Mouse (Mus musculus): ENCODE results near the gene Ank2.
"Not testable (repeated sequence)": the region's sequence is repeated elsewhere in the genome, so short reads cannot be mapped to it uniquely, and the experiment has no call there.

The Ank2 gene

GRCm38 (mm10) chr3:127485174-127485573 is 14.0 kb downstream of the Ank2 start:
- DNase-seq (ENCODE audit: low spot score) = no peak

GRCm38 (mm10) chr3:127481658-127482057 is 17.5 kb downstream of the Ank2 start:
- DNase-seq (ENCODE audit: low spot score) = no peak

GRCm38 (mm10) chr3:127480369-127480768 is 18.8 kb downstream of the Ank2 start:
- DNase-seq (ENCODE audit: low spot score) = not testable (repeated sequence)

- no peak for DNase-seq (ENCODE audit: low spot score)
Observed at GRCm38 (mm10) chr3:127474115-127474514, 25.0 kb downstream of the Ank2 start.

- DNase-seq (ENCODE audit: low spot score) = no peak
Observed at GRCm38 (mm10) chr3:127469164-127469752, 29.9 kb downstream of the Ank2 start.

GRCm38 (mm10) chr3:127468569-127468968 is 30.6 kb downstream of the Ank2 start:
- no peak for DNase-seq (ENCODE audit: low spot score)

GRCm38 (mm10) chr3:127463816-127464480 is 35.2 kb downstream of the Ank2 start:
- DNase-seq (ENCODE audit: low spot score) = no peak

GRCm38 (mm10) chr3:127463165-127463564 is 36.0 kb downstream of the Ank2 start:
- no peak for DNase-seq (ENCODE audit: low spot score)

GRCm38 (mm10) chr3:127462413-127462812 is 36.7 kb downstream of the Ank2 start:
- no peak for DNase-seq (ENCODE audit: low spot score)

GRCm38 (mm10) chr3:127460891-127461437 is 38.2 kb downstream of the Ank2 start:
- no peak for DNase-seq (ENCODE audit: low spot score)

GRCm38 (mm10) chr3:127459858-127460257 is 39.3 kb downstream of the Ank2 start:
- DNase-seq (ENCODE audit: low spot score) = no peak

- no peak for DNase-seq (ENCODE audit: low spot score)
Observed at GRCm38 (mm10) chr3:127458925-127459324, 40.2 kb downstream of the Ank2 start.

GRCm38 (mm10) chr3:127458420-127458798 is 40.7 kb downstream of the Ank2 start:
- DNase-seq (ENCODE audit: low spot score) = no peak

- no peak for DNase-seq (ENCODE audit: low spot score)
Observed at GRCm38 (mm10) chr3:127457761-127458419, 41.3 kb downstream of the Ank2 start.

- no peak for DNase-seq (ENCODE audit: low spot score)
Observed at GRCm38 (mm10) chr3:127453738-127454137, 45.4 kb downstream of the Ank2 start.

- no peak for DNase-seq (ENCODE audit: low spot score)
Observed at GRCm38 (mm10) chr3:127453254-127453653, 45.9 kb downstream of the Ank2 start.

- no peak for DNase-seq (ENCODE audit: low spot score)
Observed at GRCm38 (mm10) chr3:127452233-127452632, 46.9 kb downstream of the Ank2 start.

- DNase-seq (ENCODE audit: low spot score) = no peak
Observed at GRCm38 (mm10) chr3:127451741-127452140, 47.4 kb downstream of the Ank2 start.

- peak; percentile 13 for DNase-seq (ENCODE audit: low spot score)
Observed at GRCm38 (mm10) chr3:127451070-127451469, 48.1 kb downstream of the Ank2 start.

GRCm38 (mm10) chr3:127446173-127446572 is 53.0 kb downstream of the Ank2 start:
- peak; percentile 46 for DNase-seq (ENCODE audit: low spot score)

- no peak for DNase-seq (ENCODE audit: low spot score)
Observed at GRCm38 (mm10) chr3:127433291-127433690, 65.9 kb downstream of the Ank2 start.

- no peak for DNase-seq (ENCODE audit: low spot score)
Observed at GRCm38 (mm10) chr3:127429866-127430265, 69.3 kb downstream of the Ank2 start.

- no peak for DNase-seq (ENCODE audit: low spot score)
Observed at GRCm38 (mm10) chr3:127428527-127428926, 70.6 kb downstream of the Ank2 start.
